8 mouse cellular contexts compared by ENCODE assay signal in the genomic region with DNA sequence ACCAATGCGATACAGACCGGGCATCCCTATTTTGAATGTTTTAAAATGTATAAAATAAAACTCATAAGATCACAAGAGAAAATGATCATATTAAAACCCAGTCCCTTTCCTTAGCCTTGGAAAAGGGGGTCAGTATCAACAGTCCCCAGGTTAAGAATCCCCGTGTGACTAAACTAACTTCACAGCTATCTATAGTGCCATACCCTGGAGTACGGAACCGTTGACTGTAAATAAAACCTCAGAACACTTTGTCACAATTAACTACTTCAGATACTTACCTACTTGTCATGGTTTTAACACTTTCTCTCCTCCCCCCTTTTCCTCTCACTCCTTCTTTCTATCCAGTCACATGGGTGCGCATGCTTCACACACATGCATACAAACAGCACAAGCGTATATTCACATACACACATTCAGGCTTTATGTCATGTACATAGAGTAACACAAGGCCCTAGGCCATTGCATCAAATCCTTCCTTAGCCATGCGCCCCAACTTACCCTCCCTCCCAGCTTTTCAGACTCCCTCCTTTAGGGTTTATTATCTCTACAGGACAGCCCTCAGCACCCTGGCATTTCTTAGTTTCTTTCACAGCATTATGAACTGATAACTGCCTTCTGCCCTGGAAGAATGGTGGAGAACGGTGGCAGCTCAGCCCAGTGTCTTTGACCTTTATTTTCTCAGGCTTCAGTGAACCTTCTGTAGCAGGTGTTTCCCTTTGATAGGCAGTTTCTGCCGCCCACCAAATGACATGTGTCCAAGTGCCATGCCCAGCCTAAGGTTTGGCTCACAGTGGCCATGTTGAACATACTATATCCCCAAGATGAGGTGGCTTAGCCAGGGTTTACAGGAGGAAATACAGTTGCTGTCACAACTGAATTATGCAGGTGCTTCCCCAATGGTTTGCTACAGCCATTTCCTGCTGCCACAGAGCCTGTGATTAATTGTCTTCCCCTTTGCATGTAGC. TPM values are rescaled to one million over a fixed set of nuclear protein-coding genes. Genes with fewer than 3 reads are reported as not detected.
DNase-seq lines count a peak whose midpoint lies in the region; ATAC-seq and TF ChIP-seq lines count a peak whose summit lies in the region.

A gene (plus strand): TSS at position 937 of the 965 bp plus-strand sequence.

- ATAC-seq in granulocyte monocyte progenitor cell, adult 5-6 weeks (replicated peaks; ENCODE audit: poor library complexity, severe bottlenecking), result peak; percentile 73
- peak; percentile 73; the same call in 1 of the 2 replicates for ATAC-seq in intestine, embryonic 15.5 days
- ATAC-seq in limb, embryonic 13.5 days (ENCODE audit: low FRiP score, low read depth), result no peak
- no peak for ATAC-seq in midbrain, embryonic 16.5 days

- no peak for TF ChIP-seq POLR2A in ES-Bruce4 (IDR thresholded peaks at IDR 0.05; ENCODE audit: insufficient read depth, low read length)

- no peak within 1 kb of the TSS for H3K9ac ChIP-seq in ES-Bruce4 (ENCODE audit: low read depth, poor library complexity, severe bottlenecking)
- no peak within 1 kb of the TSS for H3K9ac ChIP-seq in intestine, embryonic 15.5 days
- no peak within 1 kb of the TSS for H3K9ac ChIP-seq in limb, embryonic 13.5 days
- H3K9ac ChIP-seq in midbrain, embryonic 16.5 days (ENCODE audit: low read depth, low read length), result no peak within 1 kb of the TSS

- no peak within 1 kb of the TSS for H3K4me3 ChIP-seq in ES-Bruce4 (ENCODE audit: low read depth, low read length)
- H3K4me3 ChIP-seq in intestine, embryonic 15.5 days (replicated peaks), result no peak within 1 kb of the TSS
- no peak within 1 kb of the TSS for H3K4me3 ChIP-seq in limb, embryonic 13.5 days
- H3K4me3 ChIP-seq in midbrain, embryonic 16.5 days (ENCODE audit: low read depth, low read length), result no peak within 1 kb of the TSS

- no peak within 1 kb of the TSS for H3K27ac ChIP-seq in ES-Bruce4 (ENCODE audit: insufficient read depth, low read length)
- no peak within 1 kb of the TSS for H3K27ac ChIP-seq in intestine, embryonic 15.5 days
- no peak within 1 kb of the TSS for H3K27ac ChIP-seq in limb, embryonic 13.5 days
- H3K27ac ChIP-seq in midbrain, embryonic 16.5 days (ENCODE audit: low read length), result no peak within 1 kb of the TSS

- no peaks in the 10 kb centered on the region for H3K27me3 ChIP-seq in ES-Bruce4 (ENCODE audit: control insufficient read depth, insufficient read depth, low read length, poor library complexity, severe bottlenecking)
- H3K27me3 ChIP-seq in intestine, embryonic 15.5 days (replicated peaks), result no peaks in the 10 kb centered on the region
- H3K27me3 ChIP-seq in limb, embryonic 13.5 days, result no peaks in the 10 kb centered on the region
- H3K27me3 ChIP-seq in midbrain, embryonic 16.5 days (ENCODE audit: control insufficient read depth, insufficient read depth, low read depth, low read length), result no peaks in the 10 kb centered on the region

- peaks cover 2% of the 10 kb centered on the region for H3K4me1 ChIP-seq in ES-Bruce4 (ENCODE audit: control insufficient read depth, insufficient read depth, low read length)
- peaks cover 3% of the 10 kb centered on the region; the same call in 1 of the 2 replicates for H3K4me1 ChIP-seq in intestine, embryonic 15.5 days (replicated peaks)
- peaks cover 8% of the 10 kb centered on the region for H3K4me1 ChIP-seq in limb, embryonic 13.5 days
- peaks cover 8% of the 10 kb centered on the region for H3K4me1 ChIP-seq in midbrain, embryonic 16.5 days (ENCODE audit: control insufficient read depth, insufficient read depth, low read length)

- no peak for TF ChIP-seq EP300 in ES-Bruce4 (IDR thresholded peaks at IDR 0.05; ENCODE audit: insufficient read depth, low read depth, low read length)

- no peak for TF ChIP-seq CTCF in ES-Bruce4 (IDR thresholded peaks at IDR 0.05; ENCODE audit: low read depth, low read length)

- H3K4me2 ChIP-seq in intestine, embryonic 15.5 days (replicated peaks), result no peak within 1 kb of the TSS
- no peak within 1 kb of the TSS for H3K4me2 ChIP-seq in limb, embryonic 13.5 days (replicated peaks)
- H3K4me2 ChIP-seq in midbrain, embryonic 16.5 days (ENCODE audit: low read length), result no peak within 1 kb of the TSS

- peak; percentile 86 for DNase-seq in c-Kit-positive CD71-positive TER-119-negative erythroid progenitor cells, embryonic 14.5 days (ENCODE audit: low read depth)
- peak; percentile 13 for DNase-seq in yolk sac, embryonic 10.5 days (ENCODE audit: low spot score)
- no peak for DNase-seq in right cerebral cortex, postnatal 25 days

- WGBS in intestine, embryonic 15.5 days, result 82% methylated on average over 10 of the region's 10 CpGs
- WGBS in limb, embryonic 13.5 days, result 85% methylated on average over 10 of the region's 10 CpGs
- 88% methylated on average over 10 of the region's 10 CpGs for WGBS in midbrain, embryonic 16.5 days

- no peaks in the 10 kb centered on the region for H3K36me3 ChIP-seq in ES-Bruce4 (ENCODE audit: control insufficient read depth, insufficient read depth, low read length, poor library complexity, severe bottlenecking)
- no peaks in the 10 kb centered on the region for H3K36me3 ChIP-seq in intestine, embryonic 15.5 days
- no peaks in the 10 kb centered on the region for H3K36me3 ChIP-seq in limb, embryonic 13.5 days
- no peaks in the 10 kb centered on the region for H3K36me3 ChIP-seq in midbrain, embryonic 16.5 days (ENCODE audit: control insufficient read depth, insufficient read depth, low read length)

- no peaks in the 10 kb centered on the region for H3K9me3 ChIP-seq in ES-Bruce4 (replicated peaks; ENCODE audit: control insufficient read depth, insufficient read depth, low read length, poor library complexity, severe bottlenecking)
- no peaks in the 10 kb centered on the region for H3K9me3 ChIP-seq in intestine, embryonic 15.5 days
- H3K9me3 ChIP-seq in limb, embryonic 13.5 days, result no peaks in the 10 kb centered on the region
- H3K9me3 ChIP-seq in midbrain, embryonic 16.5 days (replicated peaks; ENCODE audit: control insufficient read depth, low read length, poor library complexity, severe bottlenecking), result no peaks in the 10 kb centered on the region

RNA-seq across cellular contexts. Expression of the gene that starts here (rescaled TPM):
- polyA plus RNA-seq in ES-Bruce4 (2011; ENCODE audit: insufficient read depth, insufficient read length, low read depth, missing spikeins), result 11.0 and 12.3 TPM in 2 replicates
- total RNA-seq in granulocyte monocyte progenitor cell, adult 5-6 weeks (2014; fragmentation: Nextera tagmentation), result 334 and 345 TPM in 2 replicates
- 258 and 269 TPM in 2 replicates for total RNA-seq in granulocyte monocyte progenitor cell, adult 5-6 weeks (2017)
- 79.0 and 85.0 TPM in 2 replicates for polyA plus RNA-seq in intestine, embryonic 15.5 days (2015; fragmentation: Nextera tagmentation; extraction: Ambion mirVana)
- polyA plus RNA-seq in limb, embryonic 13.5 days (2015; fragmentation: Nextera tagmentation; extraction: Ambion mirVana), result 62.1 and 62.5 TPM in 2 replicates
- 157 and 169 TPM in 2 replicates for polyA plus RNA-seq in midbrain, embryonic 16.5 days (2015; fragmentation: Nextera tagmentation; extraction: Ambion mirVana)

Comparison
In these comparisons a context has a peak if more than half of its experiments do, and no peak if none do; other contexts are left out.
1. ATAC-seq: peak in granulocyte monocyte progenitor cell, adult 5-6 weeks (single experiment) and intestine, embryonic 15.5 days (single experiment); none in limb, embryonic 13.5 days (single experiment) and midbrain, embryonic 16.5 days (single experiment).